Mouse (Mus musculus) lung, adult 2 months (tissue): ENCODE data around the gene Zfp653. TPM values are rescaled to one million over a fixed set of nuclear protein-coding genes. Genes with fewer than 3 reads are reported as not detected.
A peak's percentile ranks its signal among the peaks of the same experiment; 100 is the strongest.

Experiments
- DNase-seq: peaks from one replicate; pipeline ENCODE4 v3.0.0; 2022
- H3K4me1 ChIP-seq: fragments of 200-500 bp; 2 replicates; pipeline ENCODE4 v1.6.1; 2011; ENCODE audit warnings: low read length; ENCODE audit not compliant: control insufficient read depth, insufficient read depth
- H3K4me3 ChIP-seq: fragments of 200-500 bp; replicated peaks from 2 replicates; pipeline ENCODE3; 2011; ENCODE audit warnings: low read depth, mild to moderate bottlenecking, control low read depth, low read length; ENCODE audit errors: extremely low read depth
- CTCF ChIP-seq: fragments of 200-500 bp; IDR thresholded peaks from 2 replicates; pipeline ENCODE4 v1.5.1; 2011; ENCODE audit warnings: mild to moderate bottlenecking, low read length, control low read depth; ENCODE audit not compliant: insufficient read depth
- POLR2A ChIP-seq: fragments of 200-500 bp; IDR thresholded peaks from 2 replicates; pipeline ENCODE4 v1.6.1; 2011; ENCODE audit warnings: low read depth, mild to moderate bottlenecking, control low read depth, low read length, borderline replicate concordance; ENCODE audit errors: extremely low read depth
- WGBS: fragments of 180-500 bp; shearing (Covaris S2); methylation state at CpG from one replicate; pipeline ENCODE4 v1.1.7; 2018; 5-methylcytosine and 5-hydroxymethylcytosine counted together
- polyA plus RNA-seq: library from polyadenylated mRNA; depleted of rRNA; stranded (reverse); fragments of >200 nt; gene quantifications from 2 replicates; pipeline ENCODE4 v1.2.3, GENCODE M21; 2012

The Zfp653 gene
- polyA plus RNA-seq, 1 experiment: 20.3 TPM

- no peak within 1 kb of the TSS for H3K4me3 ChIP-seq
- no peak for TF ChIP-seq CTCF
- no peak for TF ChIP-seq POLR2A
- H3K4me1 ChIP-seq: peaks cover 2% of the 10 kb centered on the region; the same call in 1 of the 2 replicates
- WGBS: 5% methylated on average over 14 of the region's 14 CpGs
- DNase-seq: no peak
These were observed 28.0 kb upstream of the Zfp653 start, which contains the start of gene Cnn1 for GRCm38 (mm10) chr9:22098993-22099696. TSS of gene Cnn1 (plus strand) at chr9:22099216.

- under 1% methylated on average over 24 of the region's 24 CpGs for WGBS
- H3K4me3 ChIP-seq: peak overlapping the region; percentile 32
These were observed 24.7 kb upstream of the Zfp653 start for GRCm38 (mm10) chr9:22095854-22096307.

GRCm38 (mm10) chr9:22092746-22093145 is 21.6 kb upstream of the Zfp653 start:
- no peak for DNase-seq
- 73% methylated on average over 6 of the region's 6 CpGs for WGBS
- no peak for TF ChIP-seq POLR2A
- no peak for TF ChIP-seq CTCF

More at GRCm38 (mm10) chr9:22095854-22096307, 24.7 kb upstream of the Zfp653 start:
- peak; percentile 78 for DNase-seq
- TF ChIP-seq CTCF: peak; percentile 65
- no peak for TF ChIP-seq POLR2A
- H3K4me1 ChIP-seq: peaks cover 2% of the 10 kb centered on the region; the same call in 1 of the 2 replicates

GRCm38 (mm10) chr9:22089986-22090385 is 18.8 kb upstream of the Zfp653 start:
- WGBS: 72% methylated on average over 7 of the region's 7 CpGs
- no peaks in the 10 kb centered on the region for H3K4me1 ChIP-seq
- no peak for TF ChIP-seq POLR2A
- no peak for TF ChIP-seq CTCF

More at GRCm38 (mm10) chr9:22092746-22093145, 21.6 kb upstream of the Zfp653 start:
- peaks cover 2% of the 10 kb centered on the region; the same call in 1 of the 2 replicates for H3K4me1 ChIP-seq
- no peak overlapping the region for H3K4me3 ChIP-seq

GRCm38 (mm10) chr9:22089281-22089680 is 18.1 kb upstream of the Zfp653 start:
- 96% methylated on average over 7 of the region's 7 CpGs for WGBS
- Histone ChIP-seq H3K4me3 (no peak overlapping the region), H3K4me1 (peaks cover 2% of the 10 kb centered on the region; the same call in 1 of the 2 replicates)
- no peak for DNase-seq
- no peak for TF ChIP-seq POLR2A
- no peak for TF ChIP-seq CTCF

More at GRCm38 (mm10) chr9:22089986-22090385, 18.8 kb upstream of the Zfp653 start:
- no peak for DNase-seq
- H3K4me3 ChIP-seq: no peak overlapping the region

GRCm38 (mm10) chr9:22087034-22087618 is 15.9 kb upstream of the Zfp653 start:
- DNase-seq: no peak
- 83% methylated on average over 2 of the region's 2 CpGs for WGBS
- TF ChIP-seq POLR2A (no peak), CTCF (no peak)
- Histone ChIP-seq H3K4me1 (peaks cover 2% of the 10 kb centered on the region; the same call in 1 of the 2 replicates), H3K4me3 (no peak overlapping the region)

GRCm38 (mm10) chr9:22086012-22086411 is 14.8 kb upstream of the Zfp653 start:
- peak overlapping the region; percentile 72 for H3K4me3 ChIP-seq
- TF ChIP-seq CTCF (no peak), POLR2A (no peak)
- no peak for DNase-seq
- WGBS: 50% methylated on average over 6 of the region's 6 CpGs
- peaks cover 2% of the 10 kb centered on the region; the same call in 1 of the 2 replicates for H3K4me1 ChIP-seq

- peaks cover 2% of the 10 kb centered on the region; the same call in 1 of the 2 replicates for H3K4me1 ChIP-seq
- peak; percentile 88 for DNase-seq
- H3K4me3 ChIP-seq: peak within 1 kb of the TSS; percentile 87
- no peak for TF ChIP-seq CTCF
- peak; percentile 72; the same call in 1 of the 2 replicates for TF ChIP-seq POLR2A
- WGBS: under 1% methylated on average over 48 of the region's 48 CpGs
These were observed 14.1 kb upstream of the Zfp653 start, which contains the start of gene Ecsit for GRCm38 (mm10) chr9:22085022-22085834. TSS of gene Ecsit (minus strand) at chr9:22085438.

- 25% methylated on average over 4 of the region's 4 CpGs for WGBS
- DNase-seq: no peak
These were observed 13.5 kb upstream of the Zfp653 start for GRCm38 (mm10) chr9:22084667-22085021.

More at GRCm38 (mm10) chr9:22084667-22085021, 13.5 kb upstream of the Zfp653 start:
- Histone ChIP-seq H3K4me3 (peak overlapping the region; percentile 87), H3K4me1 (peaks cover 2% of the 10 kb centered on the region; the same call in 1 of the 2 replicates)
- no peak for TF ChIP-seq POLR2A
- no peak for TF ChIP-seq CTCF
